Mouse (Mus musculus): Measurements from ENCODE around the gene Hal.

Hal gene

GRCm38 (mm10) chr10:93564518-93565090 lies 76.0 kb downstream of the Hal start:
- in situ Hi-C loops (cut with MboI, MseI): loop anchor here (10.0 to 25.0 kb wide), 2 partner anchors 280 to 827 kb away; no protein-coding TSS in a partner anchor

- in situ Hi-C loops (cut with MboI, MseI): loop anchor here (10.0 to 25.0 kb wide), 2 partner anchors 282 to 830 kb away; no protein-coding TSS in a partner anchor
Measured at GRCm38 (mm10) chr10:93567066-93567465, 78.5 kb downstream of the Hal start.

GRCm38 (mm10) chr10:93567841-93568566 lies 79.4 kb downstream of the Hal start:
- in situ Hi-C loops (cut with MboI, MseI): loop anchor here (10.0 to 25.0 kb wide), 2 partner anchors 283 to 831 kb away; no protein-coding TSS in a partner anchor

- in situ Hi-C loops (cut with MboI, MseI): loop anchor here (10.0 to 25.0 kb wide), 2 partner anchors 284 to 831 kb away; no protein-coding TSS in a partner anchor
Measured at GRCm38 (mm10) chr10:93568671-93569070, 80.1 kb downstream of the Hal start.

Data from T-helper 2 cell (primary cell).